Mouse (Mus musculus) lung, postnatal 0 days (tissue): ENCODE results near the gene Fzd9. TPM values are rescaled to one million over a fixed set of nuclear protein-coding genes. Genes with fewer than 3 reads are reported as not detected.

Experiments used
- ATAC-seq: fragments of 200-750 bp; cut with Nextera tagmentation; 2 replicates; pipeline ENCODE4 v1.8.0; 2017; ENCODE audit warnings: moderate library complexity
- DNase-seq: peaks from one replicate; pipeline ENCODE4 v3.0.0-alpha.2; 2016; ENCODE audit warnings: low spot score
- H3K27ac ChIP-seq: fragments of 300-500 bp; sonication (generic); 2 replicates; pipeline ENCODE4 v1.5.1; 2014; ENCODE audit warnings: antibody characterized with exemption, mild to moderate bottlenecking, low read length, mixed read lengths
- H3K27me3 ChIP-seq: fragments of 300-500 bp; sonication (generic); replicated peaks from 2 replicates; pipeline ENCODE4 v1.6.1; 2014; ENCODE audit warnings: low read length, mixed read lengths; ENCODE audit not compliant: insufficient read depth
- H3K36me3 ChIP-seq: fragments of 300-500 bp; sonication (generic); 2 replicates; pipeline ENCODE4 v1.6.1; 2014; ENCODE audit warnings: low read length, mixed read lengths; ENCODE audit not compliant: insufficient read depth
- H3K4me1 ChIP-seq: fragments of 300-500 bp; sonication (generic); 2 replicates; pipeline ENCODE4 v1.6.1; 2014; ENCODE audit warnings: antibody characterized with exemption, low read depth, low read length, mixed read lengths; ENCODE audit not compliant: insufficient read depth
- H3K4me2 ChIP-seq: fragments of 300-500 bp; sonication (generic); replicated peaks from 2 replicates; pipeline ENCODE4 v1.6.1; 2014; ENCODE audit warnings: low read depth, mild to moderate bottlenecking, low read length, moderate library complexity, mixed read lengths
- H3K4me3 ChIP-seq: fragments of 300-500 bp; sonication (generic); 2 replicates; pipeline ENCODE4 v1.5.1; 2014; ENCODE audit warnings: low read depth, low read length
- H3K9ac ChIP-seq: fragments of 300-500 bp; sonication (generic); replicated peaks from 2 replicates; pipeline ENCODE4 v1.6.1; 2014; ENCODE audit warnings: low read depth, mild to moderate bottlenecking
- H3K9me3 ChIP-seq: fragments of 300-500 bp; sonication (generic); 2 replicates; pipeline ENCODE4 v1.6.1; 2016; ENCODE audit warnings: low read length, mixed read lengths
- CTCF ChIP-seq: IDR thresholded peaks from 2 replicates; pipeline ENCODE4 v1.5.1; 2016; ENCODE audit warnings: antibody characterized with exemption, mild to moderate bottlenecking
- EP300 ChIP-seq: IDR thresholded peaks from 2 replicates; pipeline ENCODE4 v1.6.1; 2016; ENCODE audit warnings: antibody characterized with exemption, mild to moderate bottlenecking, control low read depth
- WGBS: fragments of 180-500 bp; shearing (Covaris S2); extraction: QIAGEN DNeasy Blood & Tissue Kit; methylation state at CpG from one replicate; pipeline ENCODE4 v1.1.7; 2014; 5-methylcytosine and 5-hydroxymethylcytosine counted together
- microRNA-seq: library from miRNA; unstranded; fragments of <30 nt; microRNA quantifications from one replicate; pipeline ENCODE4, GENCODE M21; 2016
- polyA plus RNA-seq: library from polyadenylated mRNA; unstranded; fragments of >200 nt; fragmentation: Nextera tagmentation; extraction: Ambion mirVana; gene quantifications from 2 replicates; pipeline ENCODE4 v1.2.1, GENCODE M21; 2015

The Fzd9 gene
- polyA plus RNA-seq, 1 experiment from 2014 or later: 0.33 TPM

DNA sequence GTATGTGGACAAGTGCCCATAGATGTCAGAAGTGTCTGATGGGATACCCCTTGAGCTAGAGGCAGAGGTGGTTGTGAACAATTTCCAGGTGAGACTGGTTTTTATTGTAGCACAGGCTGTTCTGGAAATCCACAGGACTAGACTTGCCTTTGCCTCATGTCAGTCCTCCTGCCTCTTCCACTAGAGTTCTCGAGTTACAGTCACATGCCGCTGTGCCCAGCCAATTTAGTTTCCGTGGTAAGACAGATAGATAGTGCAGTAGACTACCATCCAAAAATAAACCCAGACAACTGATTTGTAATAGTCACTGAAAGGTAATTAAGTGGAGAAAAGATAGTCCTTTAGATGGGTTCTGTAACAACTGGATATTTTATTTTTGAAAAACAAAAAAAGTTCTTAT, 48.3 kb downstream of the Fzd9 start:
- H3K27me3 ChIP-seq: no peaks in the 10 kb centered on the region
- H3K9ac ChIP-seq: no peak overlapping the region
- H3K36me3 ChIP-seq: peaks cover 10% of the 10 kb centered on the region; the same call in 1 of the 2 replicates
- DNase-seq (no peak), ATAC-seq (no peak)
- no peaks in the 10 kb centered on the region for H3K4me1 ChIP-seq
- TF ChIP-seq CTCF (no peak), EP300 (no peak)
- no peak overlapping the region for H3K4me3 ChIP-seq
- no peak overlapping the region for H3K4me2 ChIP-seq
- H3K27ac ChIP-seq: no peak overlapping the region
- no peaks in the 10 kb centered on the region for H3K9me3 ChIP-seq
- WGBS: 75% methylated on average over 3 of the region's 3 CpGs

Small RNA genes lying within 50 kb of the gene (microRNA-seq; reads per million reads assigned to microRNA genes)
- gene Gm25315: not detected

Other genes with a start within 250 kb of the Fzd9 start
- gene Abhd11, start 242.1 kb downstream of the Fzd9 start, polyA plus RNA-seq: 72.9 and 80.9 TPM in 2 replicates
- 5.5 and 5.8 TPM in 2 replicates for gene Stx1a, start 227.7 kb downstream of the Fzd9 start, polyA plus RNA-seq
- 28.0 and 28.8 TPM in 2 replicates for gene Dnajc30, start 187.0 kb downstream of the Fzd9 start, polyA plus RNA-seq
- gene Bud23, start 186.3 kb downstream of the Fzd9 start, polyA plus RNA-seq: 52.2 and 53.1 TPM in 2 replicates
- gene Vps37d, start 173.0 kb downstream of the Fzd9 start, polyA plus RNA-seq: 4.0 and 4.4 TPM in 2 replicates
- 0.70 and 0.96 TPM in 2 replicates for gene Mlxipl, start 161.3 kb downstream of the Fzd9 start, polyA plus RNA-seq
- gene Tbl2, start 101.6 kb downstream of the Fzd9 start, polyA plus RNA-seq: 8.7 and 9.5 TPM in 2 replicates
- gene Bcl7b, start 82.9 kb downstream of the Fzd9 start, polyA plus RNA-seq: 63.1 and 65.7 TPM in 2 replicates
- gene Baz1b, start 64.0 kb downstream of the Fzd9 start, polyA plus RNA-seq: 14.6 and 19.2 TPM in 2 replicates
- not detected in 2 replicates for gene Fkbp6, start 98.8 kb upstream of the Fzd9 start, polyA plus RNA-seq
- gene Trim50, start 102.1 kb upstream of the Fzd9 start, polyA plus RNA-seq: not detected in 2 replicates
- 13.5 and 13.6 TPM in 2 replicates for gene Nsun5, start 118.7 kb upstream of the Fzd9 start, polyA plus RNA-seq
- 3.9 and 4.7 TPM in 2 replicates for gene Pom121, start 143.3 kb upstream of the Fzd9 start, polyA plus RNA-seq